Mouse (Mus musculus): ENCODE measurements at regions not wholly inside any gene's neighbourhood (a gene's known extent, or its start where the extent isn't known, plus 50 kb on each side); places are given as distances from the start of the nearest gene placed in this dataset.

DNA sequence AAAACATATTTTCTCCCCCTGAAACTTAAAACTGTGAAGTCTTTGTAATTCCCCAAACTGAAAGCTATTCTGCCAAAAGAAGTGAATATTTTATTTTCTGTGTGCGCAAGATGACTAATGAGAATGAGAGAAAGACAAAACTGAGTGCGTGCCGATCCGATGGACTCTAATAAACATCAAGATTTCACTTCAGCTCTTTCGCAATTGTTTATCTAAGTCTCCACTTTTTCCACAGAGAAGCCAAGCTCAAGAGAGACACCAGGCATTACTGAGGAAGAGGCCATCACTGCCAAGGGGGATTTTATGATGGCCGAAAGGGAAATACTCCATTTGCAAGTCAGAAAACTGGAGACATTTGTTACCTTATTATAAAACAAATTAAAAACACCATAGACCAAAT is 55.0 kb upstream of the Uqcrfs1 start:
- H3K27me3 ChIP-seq (ENCODE audit: control insufficient read depth, insufficient read depth, low read length), result 0 out of 2 replicates have a peak, but pooled peaks cover 3% of the 10 kb centered on the region
- H3K27ac ChIP-seq (replicated peaks; ENCODE audit: insufficient read depth, low read depth, low read length), result no peak overlapping the region
- no peak overlapping the region for H3K9ac ChIP-seq (ENCODE audit: low read depth, low read length)
- H3K36me3 ChIP-seq (ENCODE audit: control insufficient read depth, insufficient read depth, low read length), result no peaks in the 10 kb centered on the region
- no peak overlapping the region for H3K4me3 ChIP-seq (ENCODE audit: insufficient read depth, low read depth, low read length)
- 50% methylated on average over 6 of the region's 6 CpGs for WGBS
- H3K79me2 ChIP-seq (ENCODE audit: control insufficient read depth, insufficient read depth, low read length), result no peaks in the 10 kb centered on the region
- DNase-seq (ENCODE audit: extremely low read depth, low read depth, low spot score), result no peak
- no peaks in the 10 kb centered on the region for H3K4me1 ChIP-seq (ENCODE audit: control insufficient read depth, insufficient read depth, low read length)
- TF ChIP-seq POLR2A (IDR thresholded peaks at IDR 0.05; ENCODE audit: extremely low read depth, insufficient read depth, low read length) (no peak), CTCF (IDR thresholded peaks at IDR 0.05; ENCODE audit: low read depth, low read length) (no peak)

GRCm38 (mm10) chr13:30600625-30601407 is 55.7 kb upstream of the Uqcrfs1 start:
- H3K36me3 ChIP-seq (ENCODE audit: control insufficient read depth, insufficient read depth, low read length), result no peaks in the 10 kb centered on the region
- 88% methylated on average over 4 of the region's 4 CpGs for WGBS
- 0 out of 2 replicates have a peak, but pooled peaks cover 3% of the 10 kb centered on the region for H3K27me3 ChIP-seq (ENCODE audit: control insufficient read depth, insufficient read depth, low read length)
- H3K27ac ChIP-seq (replicated peaks; ENCODE audit: insufficient read depth, low read depth, low read length), result no peak overlapping the region
- no peaks in the 10 kb centered on the region for H3K79me2 ChIP-seq (ENCODE audit: control insufficient read depth, insufficient read depth, low read length)
- no peak for TF ChIP-seq POLR2A (IDR thresholded peaks at IDR 0.05; ENCODE audit: extremely low read depth, insufficient read depth, low read length)
- DNase-seq (ENCODE audit: extremely low read depth, low read depth, low spot score), result no peak
- no peak overlapping the region for H3K9ac ChIP-seq (ENCODE audit: low read depth, low read length)
- H3K4me3 ChIP-seq (ENCODE audit: insufficient read depth, low read depth, low read length), result no peak overlapping the region
- H3K4me1 ChIP-seq (ENCODE audit: control insufficient read depth, insufficient read depth, low read length), result no peaks in the 10 kb centered on the region

DNA sequence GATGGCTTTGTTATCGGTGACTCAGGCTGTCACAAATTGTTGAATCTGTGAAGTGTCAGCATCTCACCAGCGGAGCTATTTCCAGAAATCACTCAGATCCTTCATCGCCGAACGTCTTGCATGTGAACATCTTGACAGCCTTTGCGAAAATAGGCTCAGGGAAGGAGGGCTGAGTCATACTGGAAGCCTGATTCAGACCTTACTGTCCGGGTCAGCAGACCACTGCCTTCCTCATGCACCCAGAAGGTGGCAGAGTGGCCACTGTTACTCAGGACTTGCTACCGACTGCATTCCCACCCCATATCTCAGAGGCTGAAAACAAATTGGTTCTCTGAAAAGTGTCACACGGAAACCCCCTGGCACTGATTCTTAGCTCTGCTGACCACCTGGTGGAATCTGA is 55.9 kb upstream of the Dusp22 start:
- no peak overlapping the region for H3K27ac ChIP-seq (replicated peaks; ENCODE audit: insufficient read depth, low read depth, low read length)
- no peaks in the 10 kb centered on the region for H3K79me2 ChIP-seq (ENCODE audit: control insufficient read depth, insufficient read depth, low read length)
- H3K36me3 ChIP-seq (ENCODE audit: control insufficient read depth, insufficient read depth, low read length), result no peaks in the 10 kb centered on the region
- H3K4me3 ChIP-seq (ENCODE audit: insufficient read depth, low read depth, low read length), result no peak overlapping the region
- no peak for DNase-seq (ENCODE audit: extremely low read depth, low read depth, low spot score)
- no peak for TF ChIP-seq POLR2A (IDR thresholded peaks at IDR 0.05; ENCODE audit: extremely low read depth, insufficient read depth, low read length)
- TF ChIP-seq CTCF (IDR thresholded peaks at IDR 0.05; ENCODE audit: low read depth, low read length), result peak; percentile 35
- WGBS, result 59% methylated on average over 9 of the region's 9 CpGs
- H3K4me1 ChIP-seq (ENCODE audit: control insufficient read depth, insufficient read depth, low read length), result no peaks in the 10 kb centered on the region
- no peak overlapping the region for H3K9ac ChIP-seq (ENCODE audit: low read depth, low read length)
- H3K27me3 ChIP-seq (ENCODE audit: control insufficient read depth, insufficient read depth, low read length), result 0 out of 2 replicates have a peak, but pooled peaks cover 3% of the 10 kb centered on the region

DNA sequence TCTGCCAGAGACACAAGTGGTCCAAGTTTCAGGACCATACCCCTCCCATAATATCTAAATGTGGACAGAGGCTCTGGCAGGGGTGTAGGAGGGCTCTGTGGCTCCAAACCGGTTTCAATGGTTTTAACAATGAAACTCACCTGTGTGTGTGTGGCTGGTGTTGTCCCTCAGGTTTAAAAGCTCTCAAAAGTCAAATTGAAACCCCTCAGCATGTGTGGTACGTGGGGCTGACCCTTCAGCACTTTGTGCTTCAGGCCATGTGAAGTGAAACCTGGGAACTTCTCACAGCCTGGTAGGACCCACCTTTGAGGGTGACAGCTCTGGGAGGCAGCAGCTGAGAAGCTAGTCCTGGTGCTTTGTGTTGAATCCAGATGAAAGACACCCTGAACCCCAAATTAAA is 52.5 kb upstream of the Dusp22 start:
- Histone ChIP-seq H3K36me3 (ENCODE audit: control insufficient read depth, insufficient read depth, low read length) (no peaks in the 10 kb centered on the region), H3K4me3 (ENCODE audit: insufficient read depth, low read depth, low read length) (no peak overlapping the region), H3K9ac (ENCODE audit: low read depth, low read length) (no peak overlapping the region), H3K79me2 (ENCODE audit: control insufficient read depth, insufficient read depth, low read length) (no peaks in the 10 kb centered on the region), H3K4me1 (ENCODE audit: control insufficient read depth, insufficient read depth, low read length) (no peaks in the 10 kb centered on the region), H3K27ac (replicated peaks; ENCODE audit: insufficient read depth, low read depth, low read length) (no peak overlapping the region), H3K27me3 (ENCODE audit: control insufficient read depth, insufficient read depth, low read length) (0 out of 2 replicates have a peak, but pooled peaks cover 3% of the 10 kb centered on the region)
- 77% methylated on average over 2 of the region's 2 CpGs for WGBS
- TF ChIP-seq CTCF (IDR thresholded peaks at IDR 0.05; ENCODE audit: low read depth, low read length), result no peak
- no peak for TF ChIP-seq POLR2A (IDR thresholded peaks at IDR 0.05; ENCODE audit: extremely low read depth, insufficient read depth, low read length)
- no peak for DNase-seq (ENCODE audit: extremely low read depth, low read depth, low spot score)

GRCm38 (mm10) chr13:30607881-30608280 is 51.9 kb upstream of the Dusp22 start:
- H3K27me3 ChIP-seq (ENCODE audit: control insufficient read depth, insufficient read depth, low read length), result 0 out of 2 replicates have a peak, but pooled peaks cover 3% of the 10 kb centered on the region
- no peak overlapping the region for H3K9ac ChIP-seq (ENCODE audit: low read depth, low read length)
- no peaks in the 10 kb centered on the region for H3K4me1 ChIP-seq (ENCODE audit: control insufficient read depth, insufficient read depth, low read length)
- DNase-seq (ENCODE audit: extremely low read depth, low read depth, low spot score), result no peak
- TF ChIP-seq CTCF (IDR thresholded peaks at IDR 0.05; ENCODE audit: low read depth, low read length) (no peak), POLR2A (IDR thresholded peaks at IDR 0.05; ENCODE audit: extremely low read depth, insufficient read depth, low read length) (no peak)
- H3K27ac ChIP-seq (replicated peaks; ENCODE audit: insufficient read depth, low read depth, low read length), result no peak overlapping the region
- H3K36me3 ChIP-seq (ENCODE audit: control insufficient read depth, insufficient read depth, low read length), result no peaks in the 10 kb centered on the region
- H3K4me3 ChIP-seq (ENCODE audit: insufficient read depth, low read depth, low read length), result no peak overlapping the region
- H3K79me2 ChIP-seq (ENCODE audit: control insufficient read depth, insufficient read depth, low read length), result no peaks in the 10 kb centered on the region
- 84% methylated on average over 6 of the region's 6 CpGs for WGBS

DNA sequence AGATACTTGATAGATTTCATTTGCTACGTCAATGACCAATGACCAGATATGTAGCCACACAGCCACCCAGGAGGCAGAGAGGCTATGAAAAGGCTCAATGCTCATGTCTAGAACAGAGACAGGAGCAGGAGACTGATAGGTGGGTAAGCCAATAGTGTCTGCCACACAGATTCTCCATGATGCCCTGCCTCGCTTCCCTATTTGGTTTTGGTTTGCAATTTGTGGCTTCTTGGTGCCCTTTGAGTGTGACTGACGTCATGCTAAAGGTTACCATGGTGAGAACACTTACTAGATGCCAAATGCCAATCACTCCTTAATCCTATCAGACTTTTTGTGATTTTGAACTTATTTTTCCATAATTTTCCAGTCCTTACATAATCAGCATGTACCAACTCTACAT is 50.0 kb upstream of the Dusp22 start:
- Histone ChIP-seq H3K4me3 (ENCODE audit: insufficient read depth, low read depth, low read length) (no peak overlapping the region), H3K36me3 (ENCODE audit: control insufficient read depth, insufficient read depth, low read length) (no peaks in the 10 kb centered on the region), H3K27me3 (ENCODE audit: control insufficient read depth, insufficient read depth, low read length) (no peaks in the 10 kb centered on the region), H3K27ac (replicated peaks; ENCODE audit: insufficient read depth, low read depth, low read length) (no peak overlapping the region), H3K9ac (ENCODE audit: low read depth, low read length) (no peak overlapping the region), H3K79me2 (ENCODE audit: control insufficient read depth, insufficient read depth, low read length) (no peaks in the 10 kb centered on the region), H3K4me1 (ENCODE audit: control insufficient read depth, insufficient read depth, low read length) (no peaks in the 10 kb centered on the region)
- TF ChIP-seq POLR2A (IDR thresholded peaks at IDR 0.05; ENCODE audit: extremely low read depth, insufficient read depth, low read length) (no peak), CTCF (IDR thresholded peaks at IDR 0.05; ENCODE audit: low read depth, low read length) (no peak)
- no peak for DNase-seq (ENCODE audit: extremely low read depth, low read depth, low spot score)
- 88% methylated on average over 3 of the region's 3 CpGs for WGBS
